Mouse (Mus musculus) erythroblast, embryonic 14.5 days (primary cell): ENCODE results near the gene Nrxn3.

Experiments used
- GATA1 ChIP-seq: IDR thresholded peaks from 2 replicates; pipeline ENCODE4 v1.6.1; 2012; ENCODE audit warnings: low read length, inconsistent platforms, mixed read lengths
- TAL1 ChIP-seq: IDR thresholded peaks from 3 replicates; pipeline ENCODE4 v1.6.1; 2012; ENCODE audit warnings: low read length, inconsistent platforms, mixed read lengths

DNA sequence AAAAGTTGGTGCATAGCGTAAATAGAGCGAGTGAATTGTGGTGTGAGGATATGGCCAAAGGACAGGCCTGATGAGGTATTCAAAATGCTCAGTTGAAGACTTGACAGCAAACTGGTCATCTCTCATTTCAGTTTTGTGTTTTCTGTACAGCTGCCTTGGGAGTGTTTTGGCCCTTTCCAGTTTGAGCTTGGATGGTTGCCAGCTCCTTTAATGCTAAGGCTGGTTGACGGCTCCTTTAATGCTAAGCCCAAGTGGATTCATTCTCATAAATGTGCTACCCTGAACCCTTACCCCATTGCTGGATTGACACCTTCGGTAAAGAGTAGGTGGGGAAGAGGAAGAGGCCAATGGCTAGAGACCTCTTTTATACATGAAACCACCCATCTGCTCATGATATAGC, 131.4 kb downstream of the Nrxn3 start:
- TF ChIP-seq TAL1 = no peak
- TF ChIP-seq GATA1 = no peak
